Mouse (Mus musculus) midbrain, embryonic 16.5 days (tissue): ENCODE measurements around the gene Gpbar1. TPM values are rescaled to one million over a fixed set of nuclear protein-coding genes. Genes with fewer than 3 reads are reported as not detected.
"Not testable (repeated sequence)": the region's sequence is repeated elsewhere in the genome, so short reads cannot be mapped to it uniquely, and the experiment has no call there.

Experiments
- ATAC-seq: fragments of 200-750 bp; cut with Nextera tagmentation; 2 replicates; pipeline ENCODE4 v1.8.0; 2017; ENCODE audit warnings: moderate TSS enrichment
- H3K27ac ChIP-seq: fragments of 300-500 bp; sonication (generic); 2 replicates; pipeline ENCODE4 v1.5.1; 2014; ENCODE audit warnings: mild to moderate bottlenecking, low read length, mixed read lengths
- H3K27me3 ChIP-seq: fragments of 300-500 bp; sonication (generic); 2 replicates; pipeline ENCODE4 v1.6.1; 2014; ENCODE audit warnings: low read depth, low read length, mixed read lengths; ENCODE audit not compliant: control insufficient read depth, insufficient read depth
- H3K36me3 ChIP-seq: fragments of 300-500 bp; sonication (generic); 2 replicates; pipeline ENCODE4 v1.6.1; 2014; ENCODE audit warnings: mild to moderate bottlenecking, low read length, moderate library complexity, mixed read lengths; ENCODE audit not compliant: control insufficient read depth, insufficient read depth
- H3K4me1 ChIP-seq: fragments of 300-500 bp; sonication (generic); 2 replicates; pipeline ENCODE4 v1.6.1; 2014; ENCODE audit warnings: mild to moderate bottlenecking, low read length, mixed read lengths; ENCODE audit not compliant: control insufficient read depth, insufficient read depth
- H3K4me2 ChIP-seq: fragments of 300-500 bp; sonication (generic); 2 replicates; pipeline ENCODE4 v1.6.1; 2014; ENCODE audit warnings: mild to moderate bottlenecking, low read length, mixed read lengths
- H3K4me3 ChIP-seq: fragments of 300-500 bp; sonication (generic); 2 replicates; pipeline ENCODE4 v1.5.1; 2014; ENCODE audit warnings: low read depth, mild to moderate bottlenecking, low read length, moderate library complexity, mixed read lengths
- H3K9ac ChIP-seq: fragments of 300-500 bp; sonication (generic); 2 replicates; pipeline ENCODE4 v1.6.1; 2014; ENCODE audit warnings: low read depth, low read length, mixed read lengths
- H3K9me3 ChIP-seq: fragments of 300-500 bp; sonication (generic); replicated peaks from 2 replicates; pipeline ENCODE4 v1.6.1; 2014; ENCODE audit warnings: mild to moderate bottlenecking, low read length, mixed read lengths; ENCODE audit not compliant: control insufficient read depth, poor library complexity, severe bottlenecking
- WGBS: fragments of 180-500 bp; shearing (Covaris S2); extraction: QIAGEN DNeasy Blood & Tissue Kit; methylation state at CpG from one replicate; pipeline ENCODE4 v1.1.7; 2014; 5-methylcytosine and 5-hydroxymethylcytosine counted together
- polyA plus RNA-seq: library from polyadenylated mRNA; unstranded; fragments of >200 nt; fragmentation: Nextera tagmentation; extraction: Ambion mirVana; gene quantifications from 2 replicates; pipeline ENCODE4 v1.2.1, GENCODE M21; 2015

Gpbar1 gene
- polyA plus RNA-seq, 1 experiment from 2014 or later, result 0.34 TPM

DNA sequence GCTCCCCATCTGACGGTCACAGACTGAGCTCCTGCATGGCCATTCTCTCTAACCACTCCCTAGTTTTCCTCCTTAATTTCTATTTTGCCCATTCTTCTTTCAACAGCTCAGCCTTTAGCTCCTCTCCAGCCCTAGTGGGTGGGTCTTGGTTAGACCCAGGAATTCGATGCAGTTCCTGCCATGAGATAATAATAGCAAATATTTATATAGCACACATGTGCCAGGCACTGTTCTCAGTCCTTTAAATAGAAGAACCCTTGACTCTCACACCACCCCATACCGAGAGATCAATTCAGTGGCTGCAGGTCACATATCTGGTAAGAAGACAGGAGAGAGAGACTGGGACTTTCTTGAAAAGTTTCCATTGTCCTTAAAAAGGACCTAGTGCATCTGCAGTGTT is 43.0 kb downstream of the Gpbar1 start:
- no peak for ATAC-seq
- Histone ChIP-seq H3K36me3 (no peaks in the 10 kb centered on the region), H3K27ac (no peak overlapping the region)

GRCm38 (mm10) chr1:74326916-74327315 is 48.6 kb downstream of the Gpbar1 start:
- H3K4me2 ChIP-seq, H3K9ac ChIP-seq, H3K4me3 ChIP-seq, H3K9me3 ChIP-seq, ATAC-seq, H3K27ac ChIP-seq, H3K27me3 ChIP-seq, H3K36me3 ChIP-seq, H3K4me1 ChIP-seq: not testable (repeated sequence)
- WGBS, result 78% methylated on average over 2 of the region's 2 CpGs

More for the DNA sequence above, 43.0 kb downstream of the Gpbar1 start:
- no peak overlapping the region for H3K4me3 ChIP-seq
- no peak overlapping the region for H3K9ac ChIP-seq
- no peaks in the 10 kb centered on the region for H3K27me3 ChIP-seq
- 92% methylated on average over 3 of the region's 3 CpGs for WGBS
- H3K4me2 ChIP-seq, result no peak overlapping the region
- no peaks in the 10 kb centered on the region for H3K4me1 ChIP-seq
- no peaks in the 10 kb centered on the region for H3K9me3 ChIP-seq

Other genes starting within 250 kb of the Gpbar1 start
- gene Tns1, start 154.1 kb upstream of the Gpbar1 start, polyA plus RNA-seq, result 8.2 and 11.8 TPM in 2 replicates
- gene Rufy4, start 153.0 kb upstream of the Gpbar1 start, polyA plus RNA-seq, result 0.17 and 0.49 TPM in 2 replicates
- gene Cxcr2, start 124.6 kb upstream of the Gpbar1 start, polyA plus RNA-seq, result 0.08 and 0.09 TPM in 2 replicates
- not detected in 2 replicates for gene Cxcr1, start 83.9 kb upstream of the Gpbar1 start, polyA plus RNA-seq
- 434 and 444 TPM in 2 replicates for gene Arpc2, start 42.5 kb upstream of the Gpbar1 start, polyA plus RNA-seq
- 205 and 212 TPM in 2 replicates for gene Aamp, start 6.2 kb downstream of the Gpbar1 start, polyA plus RNA-seq
- gene Pnkd, start 6.4 kb downstream of the Gpbar1 start, polyA plus RNA-seq, result 117 and 125 TPM in 2 replicates
- 6.2 and 8.4 TPM in 2 replicates for gene Tmbim1, start 27.1 kb downstream of the Gpbar1 start, polyA plus RNA-seq
- gene Catip, start 83.6 kb downstream of the Gpbar1 start, polyA plus RNA-seq, result 2.0 and 2.5 TPM in 2 replicates
- gene Slc11a1, start 96.6 kb downstream of the Gpbar1 start, polyA plus RNA-seq, result 1.2 and 2.4 TPM in 2 replicates
- 12.5 and 13.7 TPM in 2 replicates for gene Ctdsp1, start 113.0 kb downstream of the Gpbar1 start, polyA plus RNA-seq
- gene Vil1, start 130.8 kb downstream of the Gpbar1 start, polyA plus RNA-seq, result 0.24 and 0.35 TPM in 2 replicates
- gene Cnot9, start 227.5 kb downstream of the Gpbar1 start, polyA plus RNA-seq, result 47.7 and 48.9 TPM in 2 replicates